Mouse (Mus musculus): Measurements from ENCODE around the gene Chrnb2. TPM values are rescaled to one million over a fixed set of nuclear protein-coding genes. Genes with fewer than 3 reads are reported as not detected.

Chrnb2 gene
- polyA plus RNA-seq, 1 experiment from 2014 or later, result 0.27 TPM

DNA sequence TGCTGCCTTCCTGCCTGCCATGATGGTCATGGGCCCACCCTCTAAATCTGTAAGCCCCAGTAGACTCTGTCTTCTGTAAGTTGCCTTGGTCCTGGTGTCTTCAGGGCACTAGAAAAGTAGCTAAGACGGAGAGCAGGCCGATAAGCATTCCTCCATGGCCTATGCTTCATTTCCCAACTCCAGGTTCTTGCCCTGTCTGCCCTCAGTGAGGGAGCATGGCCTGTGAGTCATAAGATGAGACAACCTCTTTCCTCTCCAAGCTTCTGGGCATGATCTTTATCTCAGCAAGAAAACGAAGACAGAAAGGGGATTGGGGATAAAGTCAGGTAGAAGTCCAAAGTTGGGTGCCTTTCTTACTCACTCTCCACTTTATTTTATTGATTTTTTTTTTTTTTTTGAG, 34.1 kb upstream of the Chrnb2 start:
- TF ChIP-seq CTCF (IDR thresholded peaks at IDR 0.05), result no peak
- no peak for TF ChIP-seq EP300 (IDR thresholded peaks at IDR 0.05)
- Histone ChIP-seq H3K9me3 (ENCODE audit: low read length) (no peaks in the 10 kb centered on the region), H3K27ac (ENCODE audit: low read length) (no peak overlapping the region), H3K27me3 (replicated peaks; ENCODE audit: insufficient read depth, low read length) (no peaks in the 10 kb centered on the region), H3K9ac (replicated peaks; ENCODE audit: low read depth) (no peak overlapping the region), H3K36me3 (ENCODE audit: insufficient read depth, low read length) (no peaks in the 10 kb centered on the region), H3K4me3 (ENCODE audit: low read depth, low read length) (no peak overlapping the region), H3K4me2 (replicated peaks; ENCODE audit: low read depth, low read length) (no peak overlapping the region), H3K4me1 (ENCODE audit: insufficient read depth, low read depth, low read length) (no peaks in the 10 kb centered on the region; the same call in 1 of the 2 replicates)
- DNase-seq (ENCODE audit: low spot score) (no peak), ATAC-seq (no peak)
- 77% methylated on average over 3 of the region's 3 CpGs for WGBS

DNA sequence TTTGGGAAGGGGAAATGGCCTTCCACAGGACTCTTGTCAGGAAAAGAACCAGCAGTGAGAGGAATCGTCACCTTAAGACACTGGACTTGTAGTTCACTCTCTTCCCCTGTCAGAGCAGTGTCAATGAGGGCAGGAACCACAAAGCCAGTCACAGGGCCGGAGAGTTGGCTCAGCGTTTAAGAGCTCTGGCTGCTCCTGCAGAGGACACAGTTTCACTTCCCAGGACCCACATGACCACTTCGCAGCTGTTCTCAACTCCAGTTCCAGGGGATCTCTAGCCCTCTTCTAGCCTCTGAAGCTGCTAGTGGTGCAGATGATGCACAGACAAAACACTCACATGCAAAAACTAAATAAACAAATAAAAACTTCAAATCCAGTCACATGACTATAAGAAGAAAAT, 31.9 kb upstream of the Chrnb2 start:
- Histone ChIP-seq H3K4me2 (replicated peaks; ENCODE audit: low read depth, low read length) (no peak overlapping the region), H3K9ac (replicated peaks; ENCODE audit: low read depth) (no peak overlapping the region), H3K9me3 (ENCODE audit: low read length) (no peaks in the 10 kb centered on the region), H3K4me1 (ENCODE audit: insufficient read depth, low read depth, low read length) (no peaks in the 10 kb centered on the region), H3K36me3 (ENCODE audit: insufficient read depth, low read length) (no peaks in the 10 kb centered on the region), H3K27me3 (replicated peaks; ENCODE audit: insufficient read depth, low read length) (no peaks in the 10 kb centered on the region), H3K4me3 (ENCODE audit: low read depth, low read length) (no peak overlapping the region), H3K27ac (ENCODE audit: low read length) (no peak overlapping the region)
- no peak for ATAC-seq
- 37% methylated on average over 4 of the region's 4 CpGs for WGBS
- TF ChIP-seq EP300 (IDR thresholded peaks at IDR 0.05) (no peak), CTCF (IDR thresholded peaks at IDR 0.05) (no peak)
- peak; percentile 37 for DNase-seq (ENCODE audit: low spot score)

DNA sequence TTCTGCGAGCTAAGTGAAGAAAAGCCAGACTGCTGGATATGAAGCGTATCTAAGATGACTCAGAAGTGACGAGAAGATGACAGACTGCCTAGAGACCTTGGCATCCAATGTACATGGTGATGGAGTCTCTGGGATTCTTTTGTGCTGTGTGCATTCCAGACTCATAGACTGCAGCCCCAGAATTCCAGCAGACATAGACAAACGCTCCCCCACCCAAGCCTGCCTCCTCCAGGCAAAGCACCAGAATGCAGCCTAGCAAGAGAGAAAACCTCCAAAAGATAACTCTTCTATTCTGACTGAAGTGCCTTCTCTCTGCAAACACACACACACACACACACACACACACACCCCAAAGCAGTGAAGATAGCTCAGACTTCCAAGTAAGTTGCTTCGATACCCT, 31.3 kb upstream of the Chrnb2 start:
- TF ChIP-seq EP300 (IDR thresholded peaks at IDR 0.05) (no peak), CTCF (IDR thresholded peaks at IDR 0.05) (peak; percentile 49)
- ATAC-seq, result no peak

DNA sequence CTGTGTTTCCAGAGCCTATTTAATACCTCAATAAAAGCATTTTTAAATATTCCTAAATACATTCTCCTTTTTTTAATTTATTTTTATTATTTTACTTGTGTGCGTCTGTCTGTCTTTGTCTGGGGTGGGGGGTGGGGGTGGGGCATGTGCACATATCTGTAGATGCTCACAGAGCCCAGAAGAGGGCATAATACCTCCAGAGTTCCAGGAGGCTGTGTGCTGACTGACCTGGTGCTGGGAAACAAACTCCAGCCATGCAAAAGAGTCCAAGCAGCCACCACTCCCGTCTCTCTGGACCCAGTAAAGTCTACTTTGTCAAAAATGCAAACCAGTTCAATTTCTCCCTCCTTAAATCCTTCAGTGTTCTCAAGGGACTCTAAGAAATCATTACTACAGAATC, 30.2 kb upstream of the Chrnb2 start:
- DNase-seq (ENCODE audit: low spot score) (no peak), ATAC-seq (no peak)
- Histone ChIP-seq H3K27me3 (replicated peaks; ENCODE audit: insufficient read depth, low read length) (no peaks in the 10 kb centered on the region), H3K9me3 (ENCODE audit: low read length) (no peaks in the 10 kb centered on the region), H3K4me3 (ENCODE audit: low read depth, low read length) (no peak overlapping the region), H3K4me2 (replicated peaks; ENCODE audit: low read depth, low read length) (no peak overlapping the region), H3K36me3 (ENCODE audit: insufficient read depth, low read length) (no peaks in the 10 kb centered on the region), H3K4me1 (ENCODE audit: insufficient read depth, low read depth, low read length) (no peaks in the 10 kb centered on the region), H3K9ac (replicated peaks; ENCODE audit: low read depth) (no peak overlapping the region), H3K27ac (ENCODE audit: low read length) (no peak overlapping the region)
- WGBS, result 41% methylated on average over 2 of the region's 2 CpGs
- TF ChIP-seq EP300 (IDR thresholded peaks at IDR 0.05), result no peak
- no peak; the same call in 1 of the 2 replicates for TF ChIP-seq CTCF (IDR thresholded peaks at IDR 0.05)

More for the DNA sequence above, 31.3 kb upstream of the Chrnb2 start:
- Histone ChIP-seq H3K4me2 (replicated peaks; ENCODE audit: low read depth, low read length) (no peak overlapping the region), H3K36me3 (ENCODE audit: insufficient read depth, low read length) (no peaks in the 10 kb centered on the region), H3K9me3 (ENCODE audit: low read length) (no peaks in the 10 kb centered on the region), H3K27ac (ENCODE audit: low read length) (no peak overlapping the region), H3K27me3 (replicated peaks; ENCODE audit: insufficient read depth, low read length) (no peaks in the 10 kb centered on the region), H3K9ac (replicated peaks; ENCODE audit: low read depth) (no peak overlapping the region), H3K4me3 (ENCODE audit: low read depth, low read length) (no peak overlapping the region), H3K4me1 (ENCODE audit: insufficient read depth, low read depth, low read length) (no peaks in the 10 kb centered on the region)
- 58% methylated on average over 5 of the region's 5 CpGs for WGBS
- DNase-seq (ENCODE audit: low spot score), result no peak

DNA sequence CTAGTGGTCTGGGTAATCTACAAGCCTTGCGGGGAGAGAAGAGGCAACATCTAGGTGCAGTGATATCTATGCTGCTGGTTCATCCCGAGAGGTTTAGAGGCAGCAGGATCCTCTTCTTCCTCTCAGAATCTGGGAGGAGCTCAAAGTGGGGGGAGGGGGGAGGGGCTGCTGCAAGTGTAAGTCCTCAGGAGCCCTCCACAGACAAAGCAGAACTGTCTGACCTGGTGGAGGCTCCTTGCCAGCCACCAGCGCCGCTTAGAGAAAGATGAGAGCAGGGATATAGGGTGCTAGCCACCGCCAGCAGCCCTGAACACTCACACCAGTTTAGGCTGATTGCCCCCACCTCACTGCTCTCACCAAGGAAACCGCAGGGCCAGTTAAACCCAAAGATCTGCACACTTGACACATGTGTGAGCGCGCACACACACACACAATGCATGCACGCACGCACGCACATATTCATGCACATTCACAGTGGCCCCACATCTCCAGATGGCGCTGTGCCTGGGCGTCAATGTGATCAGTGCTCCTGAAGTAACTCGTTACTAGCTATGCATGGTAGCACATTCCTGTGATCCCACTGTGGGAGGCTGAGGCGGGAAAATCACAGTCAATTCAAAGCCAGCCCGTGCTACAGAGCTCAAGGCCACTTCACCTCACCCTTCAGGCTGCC, 24.4 kb upstream of the Chrnb2 start:
- H3K36me3 ChIP-seq (ENCODE audit: insufficient read depth, low read length), result no peaks in the 10 kb centered on the region
- WGBS, result 71% methylated on average over 16 of the region's 16 CpGs
- no peak overlapping the region for H3K27ac ChIP-seq (ENCODE audit: low read length)
- H3K9me3 ChIP-seq (ENCODE audit: low read length), result no peaks in the 10 kb centered on the region
- DNase-seq (ENCODE audit: low spot score) (no peak), ATAC-seq (no peak)
- H3K4me3 ChIP-seq (ENCODE audit: low read depth, low read length), result no peak overlapping the region
- TF ChIP-seq EP300 (IDR thresholded peaks at IDR 0.05), result no peak
- no peak for TF ChIP-seq CTCF (IDR thresholded peaks at IDR 0.05)
- no peak overlapping the region for H3K4me2 ChIP-seq (replicated peaks; ENCODE audit: low read depth, low read length)
- H3K9ac ChIP-seq (replicated peaks; ENCODE audit: low read depth), result no peak overlapping the region
- H3K27me3 ChIP-seq (replicated peaks; ENCODE audit: insufficient read depth, low read length), result no peaks in the 10 kb centered on the region
- H3K4me1 ChIP-seq (ENCODE audit: insufficient read depth, low read depth, low read length), result no peaks in the 10 kb centered on the region

DNA sequence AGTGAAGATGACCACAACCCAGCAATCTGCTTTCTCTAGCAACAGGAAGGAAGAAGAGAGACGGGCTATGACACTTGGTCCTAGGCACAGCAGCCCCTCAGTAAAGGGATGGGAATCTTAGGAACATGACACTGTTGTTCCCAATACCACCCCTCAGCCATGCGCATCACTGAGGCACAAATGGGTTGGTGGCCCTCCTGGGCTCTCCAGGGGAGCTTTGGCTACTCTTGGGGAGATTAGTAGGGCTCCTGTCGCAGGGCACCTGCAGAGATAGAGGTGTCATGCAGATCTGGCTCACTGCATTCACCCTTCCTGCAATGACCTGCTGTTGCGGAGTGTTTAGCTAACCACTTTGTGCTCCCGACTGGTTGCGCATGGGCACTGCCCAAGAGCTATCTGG, 21.8 kb upstream of the Chrnb2 start:
- no peak overlapping the region for H3K4me2 ChIP-seq (replicated peaks; ENCODE audit: low read depth, low read length)
- no peak overlapping the region for H3K27ac ChIP-seq (ENCODE audit: low read length)
- no peaks in the 10 kb centered on the region for H3K4me1 ChIP-seq (ENCODE audit: insufficient read depth, low read depth, low read length)
- TF ChIP-seq EP300 (IDR thresholded peaks at IDR 0.05) (no peak), CTCF (IDR thresholded peaks at IDR 0.05) (no peak)
- H3K27me3 ChIP-seq (replicated peaks; ENCODE audit: insufficient read depth, low read length), result no peaks in the 10 kb centered on the region
- peaks cover 16% of the 10 kb centered on the region for H3K36me3 ChIP-seq (ENCODE audit: insufficient read depth, low read length)
- DNase-seq (ENCODE audit: low spot score) (no peak), ATAC-seq (no peak)
- 85% methylated on average over 6 of the region's 6 CpGs for WGBS
- H3K9me3 ChIP-seq (ENCODE audit: low read length), result no peaks in the 10 kb centered on the region
- no peak overlapping the region for H3K9ac ChIP-seq (replicated peaks; ENCODE audit: low read depth)
- H3K4me3 ChIP-seq (ENCODE audit: low read depth, low read length), result no peak overlapping the region
